Mouse (Mus musculus): Measurements from ENCODE around the gene Ino80e.
"Not testable (repeated sequence)": the region's sequence is repeated elsewhere in the genome, so short reads cannot be mapped to it uniquely, and the experiment has no call there.

The Ino80e gene

GRCm38 (mm10) chr7:126862147-126862784 is at the start of gene Ino80e:
TSS of gene Ino80e (minus strand) at chr7:126862377.
- in situ Hi-C loops (cut with MboI; ENCODE audit: unreplicated experiment in 2 of 2), result no loop called here

GRCm38 (mm10) chr7:126905590-126905989 is 43.4 kb upstream of the Ino80e start:
- in situ Hi-C loops (cut with MboI; ENCODE audit: unreplicated experiment in 2 of 2), result no loop called here

GRCm38 (mm10) chr7:126899781-126900180 is 37.6 kb upstream of the Ino80e start:
- in situ Hi-C loops (cut with MboI; ENCODE audit: unreplicated experiment in 2 of 2), result not testable (repeated sequence)

- in situ Hi-C loops (cut with MboI; ENCODE audit: unreplicated experiment in 2 of 2), result no loop called here
Observed at GRCm38 (mm10) chr7:126898102-126898990, 36.2 kb upstream of the Ino80e start.

GRCm38 (mm10) chr7:126897390-126898101 is 35.4 kb upstream of the Ino80e start:
- in situ Hi-C loops (cut with MboI; ENCODE audit: unreplicated experiment in 2 of 2), result no loop called here

GRCm38 (mm10) chr7:126896912-126897311 is 34.7 kb upstream of the Ino80e start:
- in situ Hi-C loops (cut with MboI; ENCODE audit: unreplicated experiment in 2 of 2), result no loop called here

GRCm38 (mm10) chr7:126888852-126889251 is 26.7 kb upstream of the Ino80e start:
- in situ Hi-C loops (cut with MboI; ENCODE audit: unreplicated experiment in 2 of 2), result no loop called here

GRCm38 (mm10) chr7:126887281-126887680 is 25.1 kb upstream of the Ino80e start:
- in situ Hi-C loops (cut with MboI; ENCODE audit: unreplicated experiment in 2 of 2), result no loop called here

- in situ Hi-C loops (cut with MboI; ENCODE audit: unreplicated experiment in 2 of 2), result no loop called here
Observed at GRCm38 (mm10) chr7:126884286-126885164, 22.3 kb upstream of the Ino80e start, which contains the start of gene Taok2. TSS of gene Taok2 (minus strand) at chr7:126884703.

- in situ Hi-C loops (cut with MboI; ENCODE audit: unreplicated experiment in 2 of 2), result no loop called here
Observed at GRCm38 (mm10) chr7:126883731-126884181, 21.6 kb upstream of the Ino80e start.

- in situ Hi-C loops (cut with MboI; ENCODE audit: unreplicated experiment in 2 of 2), result no loop called here
Observed at GRCm38 (mm10) chr7:126881040-126881439, 18.9 kb upstream of the Ino80e start.

- in situ Hi-C loops (cut with MboI; ENCODE audit: unreplicated experiment in 2 of 2), result no loop called here
Observed at GRCm38 (mm10) chr7:126877239-126877638, 15.1 kb upstream of the Ino80e start.

- in situ Hi-C loops (cut with MboI; ENCODE audit: unreplicated experiment in 2 of 2), result no loop called here
Observed at GRCm38 (mm10) chr7:126870520-126870891, 8.3 kb upstream of the Ino80e start.

- in situ Hi-C loops (cut with MboI; ENCODE audit: unreplicated experiment in 2 of 2), result no loop called here
Observed at GRCm38 (mm10) chr7:126869780-126870519, 7.8 kb upstream of the Ino80e start.

GRCm38 (mm10) chr7:126868003-126868402 is 5.8 kb upstream of the Ino80e start:
- in situ Hi-C loops (cut with MboI; ENCODE audit: unreplicated experiment in 2 of 2), result no loop called here

- in situ Hi-C loops (cut with MboI; ENCODE audit: unreplicated experiment in 2 of 2), result no loop called here
Observed at GRCm38 (mm10) chr7:126867534-126867933, 5.4 kb upstream of the Ino80e start.

- in situ Hi-C loops (cut with MboI; ENCODE audit: unreplicated experiment in 2 of 2), result no loop called here
Observed at GRCm38 (mm10) chr7:126863791-126864190, 1.6 kb upstream of the Ino80e start.

GRCm38 (mm10) chr7:126861429-126862130 is 597 bp downstream of the Ino80e start, which contains the start of gene Hirip3:
TSS of gene Hirip3 (plus strand) at chr7:126861972.
- in situ Hi-C loops (cut with MboI; ENCODE audit: unreplicated experiment in 2 of 2), result no loop called here

- in situ Hi-C loops (cut with MboI; ENCODE audit: unreplicated experiment in 2 of 2), result no loop called here
Observed at GRCm38 (mm10) chr7:126860987-126861386, 1.2 kb downstream of the Ino80e start.

Measured in v-Abl transformed pro-B cells (cell line).